Mouse (Mus musculus): ENCODE data around the gene Naa38. TPM values are rescaled to one million over a fixed set of nuclear protein-coding genes. Genes with fewer than 3 reads are reported as not detected.

Naa38 gene
- total RNA-seq, 2 experiments from 2014 or later = 99.3 to 111 TPM

GRCm38 (mm10) chr11:69399201-69400082, 4.2 kb downstream of the Naa38 start:
- no peak for DNase-seq (ENCODE audit: low spot score in 2 of 2)

- no peak for DNase-seq (ENCODE audit: low spot score in 2 of 2)
These were observed 5.0 kb downstream of the Naa38 start for GRCm38 (mm10) chr11:69400083-69400850.

DNA sequence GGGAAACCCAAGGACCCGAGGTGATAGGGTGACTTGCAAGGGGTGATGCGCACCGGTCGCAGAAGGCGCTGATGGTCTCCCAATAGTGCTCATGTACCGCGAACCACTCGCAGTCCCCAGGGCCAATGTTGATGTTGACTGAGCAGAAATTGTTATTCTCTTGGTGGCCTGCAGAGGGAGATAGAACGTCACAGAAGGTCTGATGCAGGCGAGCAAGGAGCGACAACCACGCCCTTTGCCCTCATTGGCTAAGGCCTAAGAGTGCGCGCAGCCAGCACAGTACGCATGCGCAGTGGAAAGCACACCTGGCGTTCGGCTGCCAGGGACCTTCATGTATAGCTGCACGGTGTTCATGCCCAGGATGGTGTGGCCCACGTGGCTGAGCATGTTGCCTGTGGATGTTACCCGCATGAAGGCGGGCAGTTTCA, 5.9 kb downstream of the Naa38 start:
- DNase-seq (ENCODE audit: low spot score in 2 of 2) = peak; percentile 81 to 92

GRCm38 (mm10) chr11:69401987-69402386, 6.7 kb downstream of the Naa38 start:
- no peak for DNase-seq (ENCODE audit: low spot score in 2 of 2)

GRCm38 (mm10) chr11:69403691-69404594, 8.7 kb downstream of the Naa38 start:
- DNase-seq (ENCODE audit: low spot score in 2 of 2) = no peak

DNA sequence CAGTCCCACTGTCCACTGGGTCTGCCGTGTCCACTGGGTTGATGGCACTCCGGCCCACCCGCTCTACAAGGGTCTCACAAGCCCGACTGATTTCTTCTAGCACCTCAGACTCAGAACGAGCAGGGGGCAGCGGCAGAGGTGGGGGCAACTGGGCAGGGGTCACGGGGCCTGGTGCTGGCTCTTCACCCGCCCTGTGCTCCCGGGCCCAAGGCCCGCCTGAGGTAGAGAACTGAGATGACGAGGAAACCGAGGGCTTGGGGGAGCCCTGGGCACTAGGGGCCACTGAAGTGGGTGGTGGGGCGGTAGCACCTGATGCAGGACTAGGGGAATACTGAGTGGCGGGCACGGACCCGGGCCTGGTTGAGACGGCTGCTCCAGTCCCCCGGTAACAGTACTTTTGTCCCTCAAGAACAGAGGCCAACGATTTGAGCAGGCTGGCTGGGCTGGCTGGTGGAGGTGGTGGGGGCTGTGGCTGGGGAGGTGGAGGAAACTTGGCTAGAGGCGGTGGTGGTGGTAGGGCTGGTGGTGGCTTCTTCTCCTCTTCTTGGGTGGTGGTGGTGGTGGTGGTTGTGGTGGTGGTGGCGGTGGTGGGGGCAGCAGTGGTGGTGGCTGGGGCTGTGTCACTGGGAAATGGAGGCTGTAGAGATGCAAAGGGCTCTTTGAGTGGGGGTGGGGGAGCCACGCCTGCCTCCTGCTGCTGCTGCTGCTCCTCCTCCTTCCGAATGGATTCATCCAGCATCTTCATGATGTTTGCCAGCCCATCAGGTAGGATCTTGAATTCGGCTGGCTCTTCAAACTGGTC, 9.5 kb downstream of the Naa38 start:
- DNase-seq (ENCODE audit: low spot score in 2 of 2) = no peak

- no peak for DNase-seq (ENCODE audit: low spot score in 2 of 2)
These were observed 10.3 kb downstream of the Naa38 start for GRCm38 (mm10) chr11:69405397-69406200.

DNA sequence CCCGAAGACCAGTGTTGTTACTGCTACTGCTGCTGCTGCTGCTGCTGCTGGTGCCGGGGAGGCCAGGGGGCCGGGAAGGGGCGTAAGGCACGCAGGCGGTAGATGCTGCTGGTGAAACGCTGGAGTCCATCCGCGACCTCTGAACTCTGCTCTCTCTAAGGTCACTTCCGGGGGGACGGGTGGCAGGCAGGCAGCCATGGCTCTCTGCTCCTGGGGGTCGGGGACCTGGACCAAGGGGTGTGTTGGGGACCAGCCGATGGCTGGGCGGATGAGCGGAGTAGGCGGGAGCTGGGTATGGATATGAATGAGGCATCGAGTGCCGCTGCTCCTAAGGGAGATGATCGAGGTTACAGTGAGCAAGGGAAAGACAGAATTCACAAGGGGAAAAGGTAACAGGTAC, 11.0 kb downstream of the Naa38 start:
- DNase-seq (ENCODE audit: low spot score in 2 of 2) = no peak

DNA sequence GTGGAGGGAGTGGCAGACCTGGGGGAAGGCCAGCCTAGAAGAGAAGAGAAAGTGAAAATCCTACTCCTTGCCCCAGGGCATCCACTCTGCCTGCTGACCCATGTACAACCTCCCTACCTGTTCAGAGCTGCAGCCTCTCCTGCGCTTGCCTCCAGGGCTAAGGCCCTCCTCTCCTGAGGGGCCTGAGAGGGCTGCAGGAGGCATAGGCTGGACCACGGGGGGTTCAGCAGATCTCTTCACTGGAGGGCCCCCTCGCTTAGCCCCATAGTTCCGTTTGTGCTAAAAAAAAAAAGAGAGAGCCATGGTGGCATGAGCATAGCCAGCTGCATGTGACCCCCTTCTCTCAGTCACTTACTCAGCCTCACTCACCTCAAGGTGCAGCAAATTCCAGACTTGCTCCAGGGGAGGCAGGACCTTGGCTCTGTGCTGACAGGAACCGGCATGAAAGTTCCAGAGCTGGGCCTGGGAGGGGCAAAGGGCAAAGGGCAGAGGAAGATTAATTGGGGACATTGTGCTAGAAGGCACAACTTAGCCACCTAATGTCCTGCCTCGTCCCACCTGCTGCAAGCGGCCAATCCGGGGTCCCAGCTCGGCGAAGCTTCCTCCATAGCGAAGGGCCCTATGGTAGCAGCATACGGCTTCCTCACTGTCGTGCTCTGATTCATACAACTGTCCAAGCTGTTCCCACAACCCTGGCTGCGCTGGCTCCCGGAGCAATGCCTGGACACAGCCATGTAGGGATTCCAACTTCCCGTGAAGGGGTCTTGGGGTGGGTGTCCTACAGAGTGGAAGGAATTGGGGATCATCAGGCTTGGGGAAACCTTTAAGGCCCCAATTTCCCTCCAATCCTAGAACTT, 11.8 kb downstream of the Naa38 start:
- no peak for DNase-seq (ENCODE audit: low spot score in 2 of 2)

- no peak for DNase-seq (ENCODE audit: low spot score in 2 of 2)
These were observed 12.4 kb downstream of the Naa38 start for GRCm38 (mm10) chr11:69407724-69408004.

DNA sequence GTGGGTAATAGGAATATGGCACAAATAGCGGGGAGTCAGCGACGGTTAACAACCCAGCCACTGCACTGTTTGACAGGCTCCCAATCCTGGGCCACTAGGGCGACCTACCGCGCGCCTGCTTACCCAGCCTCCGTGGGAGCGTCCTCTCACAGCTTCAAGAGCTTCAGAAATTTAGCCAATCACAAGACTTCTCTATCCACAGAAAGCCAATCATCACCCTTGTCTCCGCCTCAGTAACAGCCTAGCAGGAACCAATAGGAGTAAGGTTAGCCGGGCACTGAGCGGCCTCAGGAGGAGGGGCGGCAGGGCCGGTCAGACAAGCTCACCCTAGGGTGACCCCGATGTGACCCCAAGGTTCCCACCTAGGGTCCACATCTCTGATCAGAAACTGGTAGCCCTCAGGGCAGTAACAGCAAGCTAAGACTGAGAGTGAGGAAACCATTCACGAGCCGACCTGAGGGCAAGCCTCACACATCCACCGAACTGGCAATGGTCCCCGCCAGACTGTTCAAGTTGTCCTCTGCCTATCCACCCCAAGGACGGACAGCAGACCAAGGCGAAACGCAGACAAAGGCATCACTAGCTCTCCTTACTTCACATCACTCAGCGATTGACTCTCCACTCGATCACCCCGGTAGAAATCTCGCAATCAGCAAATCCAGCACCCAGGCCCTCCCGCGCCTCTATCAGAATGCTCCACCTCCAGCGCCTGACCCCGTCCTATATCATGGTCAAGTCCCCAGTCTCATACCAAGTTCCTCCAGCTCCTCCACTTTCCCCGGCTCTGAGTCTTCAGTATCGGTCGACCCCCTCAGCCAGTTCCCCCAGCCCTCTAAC, 13.5 kb downstream of the Naa38 start:
- peak; percentile 82 to 91 for DNase-seq (ENCODE audit: low spot score in 2 of 2)

- DNase-seq (ENCODE audit: low spot score in 2 of 2) = peak; percentile 80 to 83
These were observed 14.2 kb downstream of the Naa38 start for GRCm38 (mm10) chr11:69409378-69410044.

DNA sequence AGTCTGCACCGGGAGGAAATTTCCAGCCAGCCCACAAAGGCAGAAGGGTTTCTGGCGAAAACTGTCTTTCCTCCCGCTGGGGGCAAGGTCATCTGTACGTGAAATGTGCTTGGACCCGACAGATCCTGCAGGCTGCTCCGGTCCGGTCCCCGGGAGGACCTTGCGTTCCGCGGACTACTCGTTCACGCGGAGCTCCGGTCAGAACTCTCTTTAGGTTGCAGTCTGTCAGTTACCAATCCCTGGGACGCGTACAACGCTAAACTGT, 14.7 kb downstream of the Naa38 start:
- DNase-seq (ENCODE audit: low spot score in 2 of 2) = peak in 1 of 2 experiments; percentile 55

DNA sequence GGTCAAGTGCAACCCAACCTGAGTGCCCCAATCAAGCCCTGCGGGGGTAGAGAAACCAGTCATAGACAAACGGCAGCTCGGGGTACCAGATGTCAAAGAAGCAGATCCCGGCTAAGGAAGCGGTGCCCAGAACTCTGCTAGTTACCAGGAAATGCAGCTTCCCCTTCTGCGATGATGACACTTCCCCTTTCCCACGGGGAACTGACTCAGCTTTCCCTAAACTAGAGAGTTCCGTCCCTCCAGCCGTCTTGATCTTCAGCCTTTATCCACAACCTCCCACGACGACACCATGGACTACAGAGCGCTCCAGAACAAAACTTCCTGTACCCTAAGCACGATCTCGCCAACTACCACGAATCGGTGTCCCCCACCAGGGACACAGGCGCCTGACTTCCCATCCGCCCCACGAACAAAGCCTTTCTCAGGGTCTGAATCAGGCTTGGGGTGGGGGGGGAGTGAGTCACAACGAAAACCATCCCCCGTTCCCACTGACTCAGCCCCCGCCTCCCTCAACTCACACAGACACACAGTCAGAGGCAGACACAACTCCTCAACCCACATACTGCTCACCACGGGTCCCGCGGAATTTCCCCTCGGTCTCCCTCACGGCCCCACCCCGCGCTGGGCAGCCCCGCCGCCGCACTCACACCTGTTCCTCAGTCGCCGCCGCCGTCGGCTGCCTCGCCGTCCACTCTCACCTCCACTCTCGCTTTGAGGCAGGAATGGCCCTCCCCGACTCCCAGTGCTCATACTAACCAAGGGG, 15.2 kb downstream of the Naa38 start:
- DNase-seq (ENCODE audit: low spot score in 2 of 2) = peak; percentile 65 to 70

DNA sequence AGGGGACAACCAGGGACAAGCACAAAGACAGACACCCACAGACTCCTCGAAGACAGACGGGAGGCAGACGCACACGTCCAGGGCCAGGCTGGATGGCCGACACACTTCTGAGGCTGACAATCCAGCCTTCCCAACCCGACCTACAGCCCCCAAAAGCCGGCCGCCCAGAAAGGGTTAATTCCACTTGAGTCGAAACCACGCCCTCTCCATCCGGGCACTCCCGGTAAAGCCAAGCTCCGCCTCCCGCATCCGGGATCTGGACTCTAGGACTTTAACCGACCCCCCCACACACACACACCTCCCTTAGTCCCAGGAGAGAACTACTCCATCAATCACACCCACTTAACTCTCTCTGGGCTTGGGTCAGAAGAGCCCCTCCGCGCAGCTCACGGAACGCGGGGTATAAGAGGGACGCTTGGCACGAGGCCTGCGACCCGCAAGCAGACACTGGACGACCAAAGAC, 15.8 kb downstream of the Naa38 start:
- DNase-seq (ENCODE audit: low spot score in 2 of 2) = peak; percentile 93 to 96

DNA sequence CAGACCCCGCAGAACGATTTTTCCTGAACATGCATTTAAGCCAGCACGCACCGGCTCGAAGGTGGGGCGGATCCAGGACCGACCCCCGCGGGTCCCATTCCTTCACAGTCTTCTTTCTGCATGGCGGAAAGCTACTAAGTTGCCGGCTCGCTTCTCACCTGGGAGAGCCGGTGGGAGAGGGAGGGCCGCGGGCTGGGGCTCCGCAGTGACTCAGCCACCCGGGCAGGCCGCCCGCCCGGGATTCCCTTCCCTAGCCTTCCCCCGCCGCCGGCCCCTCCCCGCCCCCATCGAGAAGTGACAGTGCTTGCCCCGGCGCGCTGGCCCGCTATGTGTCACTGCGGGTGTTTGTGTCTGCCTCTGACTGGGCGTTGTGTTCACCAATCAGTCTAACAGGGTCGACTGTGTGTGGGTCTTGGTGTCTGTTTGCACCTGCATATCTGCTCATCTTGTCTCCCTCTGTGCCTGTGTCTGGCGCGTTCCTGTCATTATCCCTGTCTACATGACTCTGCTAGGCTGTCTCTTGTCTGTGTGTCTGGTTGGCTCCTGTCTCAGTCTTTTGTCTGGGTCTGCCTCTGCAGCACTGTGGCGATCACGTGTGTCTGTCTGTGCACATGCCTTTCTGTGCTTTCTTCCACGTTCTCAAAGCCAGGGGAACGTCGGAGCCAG, 16.4 kb downstream of the Naa38 start:
- peak in 1 of 2 experiments; percentile 51 for DNase-seq (ENCODE audit: low spot score in 2 of 2)

Measured in layer of hippocampus, postnatal 14 days (tissue).